Mouse (Mus musculus) cortical plate, adult 2 months (tissue): ENCODE measurements around the gene Slc48a1. TPM values are rescaled to one million over a fixed set of nuclear protein-coding genes. Genes with fewer than 3 reads are reported as not detected.
A peak's percentile ranks its signal among the peaks of the same experiment; 100 is the strongest.

Experiments used
- H3K27ac ChIP-seq: fragments of 200-500 bp; 2 replicates; pipeline ENCODE4 v1.5.1; 2012; ENCODE audit warnings: low read length, control low read depth, inconsistent platforms; ENCODE audit not compliant: insufficient read depth
- H3K4me1 ChIP-seq: fragments of 200-500 bp; 2 replicates; pipeline ENCODE4 v1.6.1; 2011; ENCODE audit warnings: low read length; ENCODE audit not compliant: control insufficient read depth, insufficient read depth
- H3K4me3 ChIP-seq: fragments of 200-500 bp; 2 replicates; pipeline ENCODE4 v1.5.1; 2011; ENCODE audit warnings: mild to moderate bottlenecking, low read length, control low read depth; ENCODE audit not compliant: insufficient read depth
- CTCF ChIP-seq: fragments of 200-500 bp; IDR thresholded peaks from 2 replicates; pipeline ENCODE4 v1.5.1; 2011; ENCODE audit warnings: mild to moderate bottlenecking, control low read depth, low read length; ENCODE audit not compliant: insufficient read depth; ENCODE audit errors: extremely low read depth
- POLR2A ChIP-seq: fragments of 200-500 bp; IDR thresholded peaks from 2 replicates; pipeline ENCODE4 v1.6.1; 2011; ENCODE audit warnings: mild to moderate bottlenecking, low read length, control low read depth; ENCODE audit not compliant: insufficient read depth; ENCODE audit errors: extremely low read depth
- polyA plus RNA-seq: library from polyadenylated mRNA; depleted of rRNA; stranded (reverse); fragments of >200 nt; gene quantifications from 2 replicates; pipeline ENCODE4 v1.2.3, GENCODE M21; 2012

Slc48a1 gene
- polyA plus RNA-seq, 1 experiment, result 155 TPM

DNA sequence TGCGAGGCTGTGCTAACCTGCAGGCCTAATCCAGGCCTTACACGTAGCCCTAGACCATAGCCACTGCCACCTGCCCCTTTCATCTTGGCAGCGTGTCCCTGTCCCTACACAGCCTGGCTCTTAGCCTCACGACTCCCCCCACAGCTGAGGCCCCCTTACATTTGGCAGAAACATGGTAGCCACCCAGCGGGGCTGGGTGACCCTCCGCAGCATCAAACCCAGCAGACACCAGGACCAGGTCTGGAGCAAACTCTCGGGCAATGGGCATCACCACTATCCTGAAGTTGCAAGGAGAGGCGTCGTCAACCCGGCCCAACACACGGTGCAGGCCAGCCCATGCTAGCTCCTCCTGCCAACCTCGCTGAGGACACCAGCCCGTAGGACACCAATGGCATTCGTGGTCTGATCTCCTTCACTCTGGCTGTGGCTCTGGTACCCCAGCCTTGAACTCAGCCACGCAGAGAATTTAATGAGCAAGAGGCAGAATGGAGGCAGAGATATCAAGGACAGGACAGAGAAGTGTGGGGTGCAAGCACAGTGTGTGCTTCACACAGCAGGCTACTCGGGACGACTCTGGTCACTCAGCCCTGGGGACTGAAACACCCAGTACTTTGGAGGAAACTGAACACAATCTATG lies 18.5 kb downstream of the Slc48a1 start:
- Histone ChIP-seq H3K4me1 (peaks cover 3% of the 10 kb centered on the region; the same call in 1 of the 2 replicates), H3K4me3 (no peak overlapping the region), H3K27ac (no peak overlapping the region)
- no peak for TF ChIP-seq POLR2A
- TF ChIP-seq CTCF, result no peak

DNA sequence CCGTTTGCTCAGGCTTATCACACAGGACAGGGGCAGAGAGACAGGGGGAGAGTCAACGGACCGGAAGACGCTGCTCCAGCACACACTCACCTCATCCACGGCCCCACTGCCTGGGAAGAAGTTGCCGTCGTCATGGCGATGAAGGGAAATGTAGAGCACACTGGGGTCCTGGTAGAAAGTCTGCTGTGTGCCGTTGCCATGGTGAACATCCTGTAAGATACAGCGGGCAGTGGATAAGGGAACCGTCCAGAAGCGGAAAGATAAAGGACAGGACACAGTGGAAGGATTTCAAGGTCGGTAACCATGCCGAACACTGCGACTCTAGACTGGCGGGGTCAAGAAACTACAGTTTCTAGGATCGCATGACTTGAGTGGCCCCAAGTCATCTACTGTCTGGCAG lies 19.8 kb downstream of the Slc48a1 start:
- TF ChIP-seq POLR2A (no peak), CTCF (no peak)
- Histone ChIP-seq H3K27ac (no peak overlapping the region), H3K4me3 (no peak overlapping the region), H3K4me1 (peaks cover 3% of the 10 kb centered on the region; the same call in 1 of the 2 replicates)

DNA sequence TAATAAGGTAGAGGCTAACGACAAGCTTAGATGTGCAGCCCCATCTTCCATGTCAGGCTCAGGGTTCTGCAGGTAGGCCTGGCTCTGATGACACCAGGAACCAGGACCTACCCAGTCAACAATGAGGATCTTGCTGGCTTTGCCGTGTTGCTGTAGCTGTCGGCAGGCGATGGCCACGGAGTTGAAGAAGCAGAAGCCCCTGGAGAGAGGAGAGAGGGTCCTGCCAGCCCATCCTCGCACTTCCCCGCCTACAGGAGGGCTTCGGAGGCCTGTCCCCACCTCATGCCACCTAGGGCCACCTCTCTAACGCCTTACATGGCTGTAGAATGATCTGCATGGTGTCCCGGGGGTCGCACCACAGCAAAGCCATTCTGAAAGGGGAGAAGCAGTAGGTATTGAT lies 21.1 kb downstream of the Slc48a1 start:
- Histone ChIP-seq H3K4me1 (peaks cover 3% of the 10 kb centered on the region; the same call in 1 of the 2 replicates), H3K27ac (no peak overlapping the region), H3K4me3 (no peak overlapping the region)
- TF ChIP-seq POLR2A (no peak), CTCF (no peak)

DNA sequence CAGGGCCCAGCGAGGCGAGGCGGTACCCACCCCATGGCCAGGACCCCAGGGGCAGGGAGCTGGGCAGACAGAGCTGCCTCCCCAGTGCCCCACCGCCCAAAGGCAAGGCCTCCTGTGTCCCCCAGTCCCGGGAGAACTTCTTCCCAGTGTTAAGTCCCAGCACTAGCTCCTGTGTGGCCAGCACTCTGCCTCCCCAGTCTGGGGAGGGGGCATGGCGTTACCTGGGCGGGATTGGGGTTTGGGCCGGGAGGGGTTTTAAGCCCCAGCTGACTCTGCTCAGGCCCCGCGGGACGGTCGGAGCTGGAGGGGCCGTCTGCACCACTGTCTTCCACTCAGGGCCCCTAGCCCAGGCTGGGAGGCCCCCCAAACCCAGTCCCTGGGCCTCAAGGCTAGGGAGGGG lies 22.5 kb downstream of the Slc48a1 start:
- Histone ChIP-seq H3K4me3 (no peak overlapping the region), H3K27ac (no peak overlapping the region), H3K4me1 (peaks cover 3% of the 10 kb centered on the region; the same call in 1 of the 2 replicates)
- TF ChIP-seq CTCF, result no peak
- TF ChIP-seq POLR2A, result no peak

DNA sequence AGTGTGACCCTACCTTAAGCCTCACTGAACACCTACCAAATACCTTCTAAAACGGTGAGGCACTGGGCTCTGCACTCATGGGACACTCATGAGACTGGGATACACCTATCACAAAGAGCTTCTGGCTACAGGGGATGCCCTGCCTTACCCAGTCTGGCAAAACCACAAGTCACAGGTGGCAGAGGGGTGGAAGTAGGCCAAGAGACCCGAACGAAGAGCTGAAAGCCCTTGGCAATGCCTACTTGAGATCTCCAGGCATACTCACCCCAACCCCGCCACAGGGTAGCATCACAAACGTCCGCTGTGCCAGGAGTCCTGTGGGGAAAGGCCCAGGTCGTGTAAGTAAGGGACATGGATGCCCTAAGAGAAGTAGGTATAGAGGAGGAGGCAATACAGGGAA lies 23.5 kb downstream of the Slc48a1 start:
- Histone ChIP-seq H3K27ac (no peak overlapping the region), H3K4me1 (peaks cover 3% of the 10 kb centered on the region; the same call in 1 of the 2 replicates), H3K4me3 (no peak overlapping the region)
- TF ChIP-seq POLR2A (no peak), CTCF (no peak)

DNA sequence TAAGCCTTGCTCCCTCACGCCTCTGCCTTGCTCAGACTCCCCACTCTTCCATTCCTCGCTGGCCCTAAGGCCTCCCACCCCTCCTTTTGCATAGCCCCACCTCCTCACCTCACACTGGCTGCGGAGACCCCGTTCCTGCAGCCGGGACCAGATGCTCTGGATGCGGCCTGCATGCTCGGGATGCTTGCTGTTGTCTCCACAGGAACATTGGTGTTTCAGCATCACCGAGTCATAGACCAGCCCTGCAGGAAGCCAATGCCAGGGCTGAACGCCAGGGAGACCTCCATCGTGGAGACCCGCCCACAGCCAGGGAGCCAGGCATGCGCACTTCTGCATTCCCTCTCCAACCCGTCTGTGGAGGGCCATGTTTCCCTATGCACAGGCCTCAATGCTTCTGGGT lies 24.3 kb downstream of the Slc48a1 start:
- H3K27ac ChIP-seq, result no peak overlapping the region
- H3K4me1 ChIP-seq, result peaks cover 3% of the 10 kb centered on the region; the same call in 1 of the 2 replicates
- H3K4me3 ChIP-seq, result no peak overlapping the region
- TF ChIP-seq CTCF, result no peak
- TF ChIP-seq POLR2A, result no peak

DNA sequence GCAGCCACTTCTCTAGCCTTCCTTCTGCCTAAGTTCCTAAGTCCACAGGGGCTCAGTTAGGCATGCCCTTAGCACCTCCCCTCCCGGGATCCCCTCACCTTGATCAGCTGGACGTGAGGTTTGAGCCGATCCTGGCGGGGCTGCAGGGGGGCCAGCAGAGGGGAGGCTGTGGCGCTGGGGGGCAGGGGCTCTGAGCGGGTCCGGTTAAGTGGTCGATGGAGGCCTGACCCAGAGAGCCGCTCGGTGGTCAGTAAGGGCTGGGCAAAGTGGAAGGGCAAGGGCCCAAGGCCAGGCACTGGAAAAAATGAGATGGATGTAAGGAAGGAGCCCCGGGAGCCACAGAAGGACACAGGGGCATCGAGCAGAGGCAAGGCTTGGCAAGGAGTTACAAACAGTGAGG lies 29.5 kb downstream of the Slc48a1 start:
- Histone ChIP-seq H3K4me3 (no peak overlapping the region), H3K27ac (no peak overlapping the region), H3K4me1 (peaks cover 10% of the 10 kb centered on the region)
- TF ChIP-seq CTCF, result no peak
- no peak for TF ChIP-seq POLR2A

DNA sequence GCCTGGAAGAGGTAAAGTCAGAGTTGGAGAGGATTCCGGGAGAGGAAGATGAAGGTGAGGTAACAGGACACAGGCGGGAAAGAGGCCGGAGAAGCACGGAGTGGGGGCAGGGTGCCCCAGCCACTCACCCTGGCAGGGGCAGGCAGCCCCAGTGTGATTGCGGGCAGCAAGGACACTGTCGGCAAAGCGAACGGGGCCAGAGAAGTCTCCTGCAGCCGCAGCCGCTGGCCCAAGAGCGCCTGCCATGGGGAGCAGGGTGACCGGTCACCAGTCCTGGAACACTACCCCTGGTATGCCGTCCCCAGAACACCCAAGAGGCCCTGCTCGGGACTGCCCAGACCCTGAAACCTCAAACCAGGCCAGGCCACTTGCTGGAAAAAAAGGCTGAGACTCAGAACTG lies 30.2 kb downstream of the Slc48a1 start:
- no peak overlapping the region for H3K4me3 ChIP-seq
- H3K27ac ChIP-seq, result no peak overlapping the region
- TF ChIP-seq CTCF, result no peak
- no peak for TF ChIP-seq POLR2A
- H3K4me1 ChIP-seq, result peaks cover 16% of the 10 kb centered on the region

DNA sequence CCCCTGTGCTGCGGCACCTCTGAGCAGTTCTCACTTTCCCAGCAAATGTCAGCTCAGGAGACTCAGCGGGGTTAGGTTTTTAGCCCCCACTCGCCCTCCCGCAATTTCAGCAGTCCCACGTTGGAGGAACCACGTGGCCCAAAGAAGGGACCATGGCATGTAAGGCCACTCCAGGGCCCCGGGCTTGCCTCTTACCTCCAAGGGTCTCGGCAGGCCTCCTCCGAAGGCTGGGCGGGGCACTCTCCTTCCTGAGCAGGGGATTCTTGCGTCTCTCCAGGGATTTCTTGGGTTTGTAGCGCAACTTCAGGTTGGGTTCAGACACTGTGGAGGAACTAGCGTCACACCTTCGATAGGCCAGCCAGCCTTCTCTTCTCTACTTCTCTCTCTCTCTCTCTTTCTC lies 30.9 kb downstream of the Slc48a1 start:
- Histone ChIP-seq H3K27ac (no peak overlapping the region), H3K4me1 (peaks cover 18% of the 10 kb centered on the region), H3K4me3 (no peak overlapping the region)
- TF ChIP-seq POLR2A (no peak), CTCF (no peak)

DNA sequence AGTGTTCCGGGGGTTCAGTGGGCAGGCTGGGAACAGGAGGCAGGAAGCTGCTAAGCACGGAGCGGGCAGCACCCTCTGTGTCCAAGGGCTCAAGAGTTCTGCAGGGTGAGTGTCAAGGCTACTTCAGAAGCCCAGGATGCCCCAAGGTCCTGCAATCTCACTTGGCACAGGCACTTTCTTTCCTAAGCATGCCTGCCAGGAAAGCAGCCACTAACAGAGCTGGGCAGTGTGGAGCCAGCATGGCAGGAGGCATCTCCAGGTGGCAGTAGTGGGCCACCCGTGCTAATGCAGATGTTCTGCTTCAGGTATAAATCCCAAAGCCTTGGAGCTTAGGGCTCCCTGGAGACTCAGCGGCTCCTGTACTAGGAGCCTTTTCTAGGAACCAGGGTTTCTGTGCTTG lies 31.6 kb downstream of the Slc48a1 start:
- Histone ChIP-seq H3K4me1 (peaks cover 18% of the 10 kb centered on the region), H3K27ac (no peak overlapping the region), H3K4me3 (no peak overlapping the region)
- TF ChIP-seq POLR2A (no peak), CTCF (peak; percentile 48)
